Mouse (Mus musculus) C2C12 (cell line): ENCODE data around the gene Eif3d. TPM values are rescaled to one million over a fixed set of nuclear protein-coding genes. Genes with fewer than 3 reads are reported as not detected.

Experiments
- H3K27me3 ChIP-seq: one replicate; pipeline ENCODE4 v1.6.1; 2011; ENCODE audit not compliant: control insufficient read depth, insufficient read depth, insufficient read length
- H3K36me3 ChIP-seq: one replicate; pipeline ENCODE4 v1.6.1; 2011; ENCODE audit not compliant: control insufficient read depth, insufficient read depth
- H3K4me3 ChIP-seq: one replicate; pipeline ENCODE4 v1.5.1; 2011; ENCODE audit warnings: mild to moderate bottlenecking, control low read depth; ENCODE audit not compliant: poor library complexity, insufficient read depth, severe bottlenecking
- H3K79me2 ChIP-seq: one replicate; pipeline ENCODE4 v1.6.1; 2011; ENCODE audit not compliant: control insufficient read depth, insufficient read depth
- H3K79me3 ChIP-seq: one replicate; pipeline ENCODE4 v1.6.1; 2011; ENCODE audit warnings: low read depth, control low read depth
- H3ac ChIP-seq: one replicate; pipeline ENCODE3; 2011; ENCODE audit warnings: low read depth; ENCODE audit not compliant: control insufficient read depth, insufficient read length
- CEBPB ChIP-seq: IDR thresholded peaks from one replicate; pipeline ENCODE4 v1.6.1; 2011; ENCODE audit warnings: low read depth, mild to moderate bottlenecking, control low read depth, moderate library complexity
- CTCF ChIP-seq: IDR thresholded peaks from one replicate; pipeline ENCODE4 v1.5.1; 2011; ENCODE audit not compliant: control insufficient read depth, insufficient read depth, insufficient read length
- FOSL1 ChIP-seq: IDR thresholded peaks from one replicate; pipeline ENCODE4 v1.8.0; 2011; ENCODE audit warnings: mild to moderate bottlenecking, low read length; ENCODE audit not compliant: poor library complexity, insufficient read depth, severe bottlenecking
- MAX ChIP-seq: IDR thresholded peaks from one replicate; pipeline ENCODE4 v1.6.1; 2011; ENCODE audit warnings: mild to moderate bottlenecking, control low read depth
- MYOD1 ChIP-seq: IDR thresholded peaks from one replicate; pipeline ENCODE4 v1.6.1; 2011; ENCODE audit warnings: low read depth; ENCODE audit not compliant: control insufficient read depth, insufficient read length
- MYOG ChIP-seq: IDR thresholded peaks from one replicate; pipeline ENCODE4 v1.6.1; 2011; ENCODE audit not compliant: control insufficient read depth, insufficient read length; ENCODE audit errors: extremely low read depth
- USF1 ChIP-seq: IDR thresholded peaks from one replicate; pipeline ENCODE4 v1.6.1; 2011; ENCODE audit warnings: low read depth, mild to moderate bottlenecking, control low read depth, moderate library complexity
- polyA plus RNA-seq: library from polyadenylated mRNA; unstranded; fragments of >200 nt; fragmentation: generic; extraction: Trizol; gene quantifications from one replicate; pipeline ENCODE4 v1.2.1, GENCODE M21; 2012; ENCODE audit warnings: missing spikeins

Gene Eif3d
- polyA plus RNA-seq, 1 experiment = 428 TPM

DNA sequence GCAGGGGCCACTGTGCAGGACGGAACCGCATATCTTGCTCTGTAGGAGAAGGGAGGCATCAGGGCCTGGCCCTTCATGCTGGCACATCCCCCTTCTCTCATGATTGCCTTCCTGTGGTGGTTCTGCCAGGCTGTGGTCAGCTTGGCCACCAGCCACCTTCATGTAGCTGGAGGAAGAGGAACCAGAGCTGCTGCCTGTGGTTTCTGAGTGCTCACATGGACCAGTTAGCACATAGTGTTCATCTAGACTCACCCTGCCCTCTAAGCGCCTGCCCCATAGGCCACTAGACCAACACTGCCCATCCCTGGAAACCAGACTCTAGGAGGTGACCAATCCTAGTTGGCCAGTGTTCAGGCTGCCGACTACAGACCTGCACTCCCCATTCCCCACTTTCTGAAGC is 24.9 kb downstream of the Eif3d start:
- H3K79me2 ChIP-seq = no peaks in the 10 kb centered on the region

GRCm38 (mm10) chr15:77941563-77941962 is 29.1 kb downstream of the Eif3d start:
- Histone ChIP-seq H3K4me3 (no peak overlapping the region), H3ac (no peak overlapping the region), H3K79me3 (no peaks in the 10 kb centered on the region), H3K27me3 (no peaks in the 10 kb centered on the region), H3K36me3 (peaks cover 7% of the 10 kb centered on the region), H3K79me2 (no peaks in the 10 kb centered on the region)
- no peak for TF ChIP-seq USF1
- TF ChIP-seq MYOD1 = no peak
- TF ChIP-seq MYOG = no peak
- TF ChIP-seq CTCF = no peak
- TF ChIP-seq MAX = no peak
- TF ChIP-seq CEBPB = no peak

More for the DNA sequence above, 24.9 kb downstream of the Eif3d start:
- TF ChIP-seq MYOD1 (peak; percentile 18), CEBPB (no peak), CTCF (no peak), USF1 (peak; percentile 70), MYOG (no peak), MAX (peak; percentile 93), FOSL1 (no peak)
- H3K79me3 ChIP-seq = no peaks in the 10 kb centered on the region
- H3K4me3 ChIP-seq = no peak overlapping the region
- H3K27me3 ChIP-seq = no peaks in the 10 kb centered on the region
- H3ac ChIP-seq = peak overlapping the region; percentile 28
- H3K36me3 ChIP-seq = peaks cover 7% of the 10 kb centered on the region

- TF ChIP-seq MAX (no peak), MYOD1 (no peak), FOSL1 (no peak), USF1 (no peak), CTCF (no peak), MYOG (no peak), CEBPB (no peak)
- Histone ChIP-seq H3K79me2 (no peaks in the 10 kb centered on the region), H3ac (no peak overlapping the region), H3K27me3 (no peaks in the 10 kb centered on the region), H3K4me3 (no peak overlapping the region), H3K79me3 (no peaks in the 10 kb centered on the region), H3K36me3 (peaks cover 7% of the 10 kb centered on the region)
Observed at GRCm38 (mm10) chr15:77938516-77938915, 32.1 kb downstream of the Eif3d start.

DNA sequence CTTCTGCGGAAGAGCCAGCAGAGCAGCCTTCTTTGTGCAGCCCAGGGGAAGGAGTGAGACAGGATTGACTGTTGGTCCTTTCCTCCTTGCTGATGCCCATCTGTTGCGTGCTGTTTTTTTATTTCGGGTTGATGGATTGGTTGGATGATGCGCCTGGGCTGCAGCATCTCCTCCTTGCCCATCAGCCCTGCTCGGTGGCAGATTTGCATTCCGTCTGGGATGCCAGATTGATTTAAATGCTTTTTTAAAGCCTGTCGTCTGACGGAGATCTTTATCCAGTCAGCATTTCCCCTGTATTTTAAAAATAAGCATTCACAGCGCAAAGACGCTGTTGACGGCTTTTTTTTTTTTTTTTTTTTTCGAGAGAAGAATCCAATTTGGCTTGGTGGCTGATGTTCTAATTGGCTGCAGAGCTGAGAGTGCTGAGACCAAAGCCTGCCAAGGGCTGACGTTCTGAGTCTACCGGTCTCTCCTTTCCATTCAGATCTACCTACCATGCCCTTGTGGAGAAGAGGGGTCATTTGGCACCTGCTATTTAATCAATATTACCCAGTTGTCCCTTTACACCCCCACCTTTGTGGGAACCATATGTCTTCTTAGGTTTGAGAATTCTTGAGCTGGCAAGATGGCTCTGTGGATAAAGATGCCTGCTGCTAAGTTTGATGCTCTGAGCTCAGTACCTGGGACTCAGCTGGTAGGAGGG is 34.8 kb downstream of the Eif3d start:
- Histone ChIP-seq H3K36me3 (no peaks in the 10 kb centered on the region), H3K4me3 (no peak overlapping the region), H3K79me2 (no peaks in the 10 kb centered on the region), H3ac (no peak overlapping the region), H3K27me3 (no peaks in the 10 kb centered on the region), H3K79me3 (no peaks in the 10 kb centered on the region)
- TF ChIP-seq MYOG (no peak), MYOD1 (no peak), CTCF (no peak), CEBPB (no peak), USF1 (no peak), FOSL1 (no peak), MAX (no peak)

- Histone ChIP-seq H3K4me3 (no peak overlapping the region), H3ac (no peak overlapping the region), H3K36me3 (no peaks in the 10 kb centered on the region), H3K27me3 (no peaks in the 10 kb centered on the region), H3K79me3 (no peaks in the 10 kb centered on the region), H3K79me2 (no peaks in the 10 kb centered on the region)
- TF ChIP-seq FOSL1 (no peak), USF1 (no peak), CTCF (no peak), CEBPB (no peak), MAX (no peak), MYOG (no peak), MYOD1 (no peak)
Observed at GRCm38 (mm10) chr15:77934968-77935367, 35.6 kb downstream of the Eif3d start.
